Mouse (Mus musculus) liver, adult 2 months (tissue): ENCODE results near the gene Ppme1.

Source experiments
- CTCF ChIP-seq: fragments of 200-500 bp; IDR thresholded peaks from 2 replicates; pipeline ENCODE4 v1.5.1; 2011; ENCODE audit warnings: low read depth, low read length, control low read depth
- POLR2A ChIP-seq: fragments of 200-500 bp; IDR thresholded peaks from 2 replicates; pipeline ENCODE4 v1.6.1; 2011; ENCODE audit warnings: low read length, control low read depth; ENCODE audit not compliant: insufficient read depth; ENCODE audit errors: extremely low read depth

- TF ChIP-seq CTCF (no peak), POLR2A (no peak)
Measured at GRCm38 (mm10) chr7:100295745-100296144, 76.4 kb downstream of the Ppme1 start.
